In the genomic region with DNA sequence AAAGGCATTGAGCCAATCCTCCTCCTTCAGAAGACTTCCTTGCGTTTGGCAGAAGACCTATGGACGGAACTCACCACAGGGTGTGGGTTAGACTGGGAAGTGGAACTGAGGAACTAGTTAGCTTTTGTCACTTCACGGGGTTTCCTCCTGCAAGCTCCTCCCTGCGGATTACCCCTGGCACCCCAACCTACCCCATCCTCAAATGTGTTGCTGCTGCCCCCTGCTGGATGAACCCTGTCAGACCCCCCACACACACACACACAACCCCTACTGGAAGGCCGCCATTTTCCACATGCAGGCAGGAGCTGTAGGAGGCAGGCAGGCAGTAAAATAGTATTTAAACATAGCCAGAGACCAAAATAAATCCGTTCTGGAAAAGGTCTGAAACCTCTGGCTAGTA, we compare ENCODE assay signal across 8 mouse cellular contexts. TPM values are rescaled to one million over a fixed set of nuclear protein-coding genes. Genes with fewer than 3 reads are reported as not detected.
A peak's percentile ranks its signal among the peaks of the same experiment; 100 is the strongest.
DNase-seq lines count a peak whose midpoint lies in the region; ATAC-seq and TF ChIP-seq lines count a peak whose summit lies in the region.

No protein-coding gene starts in this region.

- WGBS in forebrain, embryonic 14.5 days: 74% methylated on average over 6 of the region's 6 CpGs
- WGBS in forebrain, embryonic 15.5 days: 72% methylated on average over 6 of the region's 6 CpGs
- 65% methylated on average over 6 of the region's 6 CpGs for WGBS in lung, adult 2 months
- WGBS in spleen, adult 2 months: 15% methylated on average over 6 of the region's 6 CpGs
- WGBS in hindbrain, embryonic 16.5 days: 80% methylated on average over 6 of the region's 6 CpGs

- peak; percentile 24; the same call in 1 of the 2 replicates for TF ChIP-seq POLR2A in lung, adult 2 months (IDR thresholded peaks at IDR 0.05; ENCODE audit: borderline replicate concordance, extremely low read depth, low read depth, low read length)
- no peak for TF ChIP-seq POLR2A in spleen, adult 2 months (IDR thresholded peaks at IDR 0.05; ENCODE audit: low read depth, low read length)

- 0 out of 2 replicates have a peak, but pooled peaks cover 3% of the 10 kb centered on the region for H3K9me3 ChIP-seq in forebrain, embryonic 14.5 days (replicated peaks; ENCODE audit: control insufficient read depth, low read length)
- no peaks in the 10 kb centered on the region for H3K9me3 ChIP-seq in forebrain, embryonic 15.5 days
- H3K9me3 ChIP-seq in hindbrain, embryonic 16.5 days (ENCODE audit: control insufficient read depth, low read length): no peaks in the 10 kb centered on the region

- TF ChIP-seq CTCF in lung, adult 2 months (IDR thresholded peaks at IDR 0.05; ENCODE audit: insufficient read depth, low read length): peak; percentile 65
- peak; percentile 93 for TF ChIP-seq CTCF in spleen, adult 2 months (IDR thresholded peaks at IDR 0.05; ENCODE audit: extremely low read depth, insufficient read depth, insufficient read length, insufficient replicate concordance)

- ATAC-seq in forebrain, embryonic 14.5 days: no peak
- ATAC-seq in forebrain, embryonic 15.5 days (replicated peaks): no peak
- peak; percentile 66 for ATAC-seq in activated CD4-positive, CD25-positive, alpha-beta regulatory T cell, adult 4 months
- peak; percentile 80 for ATAC-seq in erythroblast, adult 5-6 weeks (replicated peaks; ENCODE audit: low FRiP score, poor library complexity, severe bottlenecking)
- no peak for ATAC-seq in hindbrain, embryonic 16.5 days

- H3K9ac ChIP-seq in forebrain, embryonic 14.5 days (ENCODE audit: low read length): no peak overlapping the region
- H3K9ac ChIP-seq in forebrain, embryonic 15.5 days (replicated peaks): no peak overlapping the region
- no peak overlapping the region for H3K9ac ChIP-seq in hindbrain, embryonic 16.5 days (ENCODE audit: low read depth, low read length)

- no peaks in the 10 kb centered on the region for H3K27me3 ChIP-seq in forebrain, embryonic 14.5 days (replicated peaks; ENCODE audit: control insufficient read depth, insufficient read depth, low read length)
- no peaks in the 10 kb centered on the region for H3K27me3 ChIP-seq in forebrain, embryonic 15.5 days
- no peaks in the 10 kb centered on the region for H3K27me3 ChIP-seq in spleen, adult 2 months (ENCODE audit: control insufficient read depth, insufficient read depth, low read length)
- H3K27me3 ChIP-seq in hindbrain, embryonic 16.5 days (replicated peaks; ENCODE audit: control insufficient read depth, insufficient read depth, low read length): no peaks in the 10 kb centered on the region

- no peak overlapping the region for H3K4me3 ChIP-seq in forebrain, embryonic 14.5 days (ENCODE audit: low read depth, low read length)
- H3K4me3 ChIP-seq in forebrain, embryonic 15.5 days: no peak overlapping the region
- no peak overlapping the region for H3K4me3 ChIP-seq in lung, adult 2 months (replicated peaks; ENCODE audit: extremely low read depth, low read depth, low read length)
- no peak overlapping the region for H3K4me3 ChIP-seq in spleen, adult 2 months (ENCODE audit: extremely low read depth, insufficient read depth, insufficient read length)
- no peak overlapping the region for H3K4me3 ChIP-seq in hindbrain, embryonic 16.5 days (ENCODE audit: low read length)

- H3K4me1 ChIP-seq in forebrain, embryonic 14.5 days (ENCODE audit: control insufficient read depth, insufficient read depth, low read length): no peaks in the 10 kb centered on the region
- no peaks in the 10 kb centered on the region for H3K4me1 ChIP-seq in forebrain, embryonic 15.5 days
- no peaks in the 10 kb centered on the region; the same call in 1 of the 2 replicates for H3K4me1 ChIP-seq in lung, adult 2 months (ENCODE audit: control insufficient read depth, insufficient read depth, low read length)
- peaks cover 4% of the 10 kb centered on the region; the same call in 1 of the 2 replicates for H3K4me1 ChIP-seq in spleen, adult 2 months (ENCODE audit: control insufficient read depth, insufficient read depth, insufficient read length)
- peaks cover 3% of the 10 kb centered on the region; the same call in 1 of the 2 replicates for H3K4me1 ChIP-seq in hindbrain, embryonic 16.5 days (ENCODE audit: control insufficient read depth, insufficient read depth, low read depth, low read length)

- peak; percentile 2 for DNase-seq in forebrain, embryonic 14.5 days (ENCODE audit: low spot score)
- peak; percentile 44 for DNase-seq in kidney, postnatal 14 days
- peak; percentile 70 for DNase-seq in lung, adult 2 months
- DNase-seq in spleen, adult 2 months (ENCODE audit: low read depth in 1 of 2, low spot score in 2 of 2): peak; percentile 89 to 92

- H3K36me3 ChIP-seq in forebrain, embryonic 14.5 days (ENCODE audit: control insufficient read depth, insufficient read depth, low read length): no peaks in the 10 kb centered on the region
- no peaks in the 10 kb centered on the region for H3K36me3 ChIP-seq in forebrain, embryonic 15.5 days
- no peaks in the 10 kb centered on the region for H3K36me3 ChIP-seq in spleen, adult 2 months (ENCODE audit: control insufficient read depth, insufficient read depth, low read length)
- H3K36me3 ChIP-seq in hindbrain, embryonic 16.5 days (ENCODE audit: control insufficient read depth, insufficient read depth, low read length): no peaks in the 10 kb centered on the region

- H3K27ac ChIP-seq in forebrain, embryonic 14.5 days (ENCODE audit: low read depth, low read length): no peak overlapping the region
- no peak overlapping the region for H3K27ac ChIP-seq in forebrain, embryonic 15.5 days (replicated peaks)
- H3K27ac ChIP-seq in spleen, adult 2 months (ENCODE audit: insufficient read depth, low read length): peak overlapping the region; percentile 6; the same call in 1 of the 2 replicates
- no peak overlapping the region for H3K27ac ChIP-seq in hindbrain, embryonic 16.5 days (ENCODE audit: low read depth, low read length)

- H3K4me2 ChIP-seq in forebrain, embryonic 14.5 days (ENCODE audit: low read length): no peak overlapping the region
- H3K4me2 ChIP-seq in forebrain, embryonic 15.5 days (replicated peaks): no peak overlapping the region
- H3K4me2 ChIP-seq in hindbrain, embryonic 16.5 days (ENCODE audit: low read length): no peak overlapping the region

RNA-seq across cellular contexts. Expression of gene Bex6, which starts 23.1 kb away (rescaled TPM):
- not detected in 2 replicates for polyA plus RNA-seq in forebrain, embryonic 14.5 days (2014; fragmentation: Nextera tagmentation; extraction: Ambion mirVana)
- polyA plus RNA-seq in forebrain, embryonic 15.5 days (2015; fragmentation: Nextera tagmentation; extraction: Ambion mirVana): not detected in 2 replicates
- not detected for polyA plus RNA-seq in activated CD4-positive, CD25-positive, alpha-beta regulatory T cell, adult 4 months (2017; shearing (Covaris generic))
- 1.9 and 6.9 TPM in 2 replicates for total RNA-seq in erythroblast, adult 5-6 weeks (2015; ENCODE audit: low replicate concordance)
- 3.2 and 7.8 TPM in 2 replicates for total RNA-seq in erythroblast, adult 5-6 weeks (2017; ENCODE audit: low replicate concordance)
- polyA plus RNA-seq in lung, adult 2 months (2012; rRNA removed): not detected in 2 replicates
- polyA plus RNA-seq in spleen, adult 2 months (2012; rRNA removed): 0.85 and 1.5 TPM in 2 replicates
- polyA plus RNA-seq in hindbrain, embryonic 16.5 days (2015; fragmentation: Nextera tagmentation; extraction: Ambion mirVana): not detected in 2 replicates

RNA-seq across cellular contexts. Expression of gene Nrros, which starts 37.3 kb away (rescaled TPM):
- 7.9 and 10.6 TPM in 2 replicates for polyA plus RNA-seq in forebrain, embryonic 14.5 days (2014; fragmentation: Nextera tagmentation; extraction: Ambion mirVana)
- 7.8 and 8.2 TPM in 2 replicates for polyA plus RNA-seq in forebrain, embryonic 15.5 days (2015; fragmentation: Nextera tagmentation; extraction: Ambion mirVana)
- 10 to 100 TPM; 65.3 to 71.7 TPM for polyA plus RNA-seq in activated CD4-positive, CD25-positive, alpha-beta regulatory T cell, adult 4 months (2017; shearing (Covaris generic))
- 29.0 and 38.5 TPM in 2 replicates for total RNA-seq in erythroblast, adult 5-6 weeks (2015; ENCODE audit: low replicate concordance)
- total RNA-seq in erythroblast, adult 5-6 weeks (2017; ENCODE audit: low replicate concordance): 18.1 and 25.4 TPM in 2 replicates
- polyA plus RNA-seq in lung, adult 2 months (2012; rRNA removed): 40.6 and 40.9 TPM in 2 replicates
- 105 and 133 TPM in 2 replicates for polyA plus RNA-seq in spleen, adult 2 months (2012; rRNA removed)
- 7.7 and 9.7 TPM in 2 replicates for polyA plus RNA-seq in hindbrain, embryonic 16.5 days (2015; fragmentation: Nextera tagmentation; extraction: Ambion mirVana)

RNA-seq across cellular contexts. Expression of gene Fbxo45, which starts 44.3 kb away (rescaled TPM):
- 10.6 and 10.7 TPM in 2 replicates for polyA plus RNA-seq in forebrain, embryonic 14.5 days (2014; fragmentation: Nextera tagmentation; extraction: Ambion mirVana)
- 20.2 and 22.8 TPM in 2 replicates for polyA plus RNA-seq in forebrain, embryonic 15.5 days (2015; fragmentation: Nextera tagmentation; extraction: Ambion mirVana)
- polyA plus RNA-seq in activated CD4-positive, CD25-positive, alpha-beta regulatory T cell, adult 4 months (2017; shearing (Covaris generic)): 1 to 10 TPM; 3.5 to 4.2 TPM
- 1.9 and 2.7 TPM in 2 replicates for total RNA-seq in erythroblast, adult 5-6 weeks (2015; ENCODE audit: low replicate concordance)
- total RNA-seq in erythroblast, adult 5-6 weeks (2017; ENCODE audit: low replicate concordance): 8.0 and 10.0 TPM in 2 replicates
- polyA plus RNA-seq in lung, adult 2 months (2012; rRNA removed): 3.7 and 5.2 TPM in 2 replicates
- polyA plus RNA-seq in spleen, adult 2 months (2012; rRNA removed): 2.8 and 3.1 TPM in 2 replicates
- 5.6 and 6.0 TPM in 2 replicates for polyA plus RNA-seq in hindbrain, embryonic 16.5 days (2015; fragmentation: Nextera tagmentation; extraction: Ambion mirVana)

RNA-seq across cellular contexts. Expression of gene Wdr53, which starts 44.3 kb away (rescaled TPM):
- 15.8 and 16.5 TPM in 2 replicates for polyA plus RNA-seq in forebrain, embryonic 14.5 days (2014; fragmentation: Nextera tagmentation; extraction: Ambion mirVana)
- polyA plus RNA-seq in forebrain, embryonic 15.5 days (2015; fragmentation: Nextera tagmentation; extraction: Ambion mirVana): 16.6 and 17.4 TPM in 2 replicates
- 10 to 100 TPM; 12.5 to 16.2 TPM for polyA plus RNA-seq in activated CD4-positive, CD25-positive, alpha-beta regulatory T cell, adult 4 months (2017; shearing (Covaris generic))
- total RNA-seq in erythroblast, adult 5-6 weeks (2015; ENCODE audit: low replicate concordance): 0.58 and 2.3 TPM in 2 replicates
- 5.3 and 5.6 TPM in 2 replicates for total RNA-seq in erythroblast, adult 5-6 weeks (2017; ENCODE audit: low replicate concordance)
- 2.6 and 5.5 TPM in 2 replicates for polyA plus RNA-seq in lung, adult 2 months (2012; rRNA removed)
- polyA plus RNA-seq in spleen, adult 2 months (2012; rRNA removed): 2.3 TPM in 2 replicates
- polyA plus RNA-seq in hindbrain, embryonic 16.5 days (2015; fragmentation: Nextera tagmentation; extraction: Ambion mirVana): 14.2 and 15.8 TPM in 2 replicates

Comparison
In these comparisons a context has a peak if more than half of its experiments do, and no peak if none do; other contexts are left out.
1. ATAC-seq: peak in activated CD4-positive, CD25-positive, alpha-beta regulatory T cell, adult 4 months (single experiment) and erythroblast, adult 5-6 weeks (single experiment); none in forebrain, embryonic 14.5 days (single experiment), forebrain, embryonic 15.5 days (single experiment) and hindbrain, embryonic 16.5 days (single experiment).
2. DNase-seq: peak in every context shown above with its lines; median percentile 90 in spleen, adult 2 months; 70 in lung, adult 2 months; 44 in kidney, postnatal 14 days; 2 in forebrain, embryonic 14.5 days.